Mouse (Mus musculus) hindbrain, embryonic 13.5 days (tissue): ENCODE data around the gene Galnt16. TPM values are rescaled to one million over a fixed set of nuclear protein-coding genes. Genes with fewer than 3 reads are reported as not detected.
A peak's percentile ranks its signal among the peaks of the same experiment; 100 is the strongest.

Experiments
- ATAC-seq: fragments of 200-750 bp; cut with Nextera tagmentation; 2 replicates; pipeline ENCODE4 v1.8.0; 2017; ENCODE audit warnings: moderate TSS enrichment; ENCODE audit not compliant: low FRiP score
- H3K27ac ChIP-seq: fragments of 300-500 bp; sonication (generic); 2 replicates; pipeline ENCODE4 v1.5.1; 2015; ENCODE audit warnings: inconsistent platforms, mild to moderate bottlenecking, moderate library complexity
- H3K27me3 ChIP-seq: fragments of 300-500 bp; sonication (generic); 2 replicates; pipeline ENCODE4 v1.6.1; 2015; ENCODE audit warnings: mild to moderate bottlenecking, inconsistent platforms
- H3K36me3 ChIP-seq: fragments of 300-500 bp; sonication (generic); 2 replicates; pipeline ENCODE4 v1.6.1; 2015; ENCODE audit warnings: mild to moderate bottlenecking, inconsistent platforms
- H3K4me1 ChIP-seq: fragments of 300-500 bp; sonication (generic); replicated peaks from 2 replicates; pipeline ENCODE4 v1.6.1; 2015; ENCODE audit warnings: inconsistent platforms
- H3K4me2 ChIP-seq: fragments of 300-500 bp; sonication (generic); 2 replicates; pipeline ENCODE4 v1.6.1; 2015; ENCODE audit warnings: inconsistent platforms, mild to moderate bottlenecking, moderate library complexity
- H3K4me3 ChIP-seq: fragments of 300-500 bp; sonication (generic); 2 replicates; pipeline ENCODE4 v1.5.1; 2015; ENCODE audit warnings: mild to moderate bottlenecking, inconsistent platforms
- H3K9ac ChIP-seq: fragments of 300-500 bp; sonication (generic); 2 replicates; pipeline ENCODE4 v1.6.1; 2015; ENCODE audit warnings: mild to moderate bottlenecking, inconsistent platforms
- H3K9me3 ChIP-seq: fragments of 300-500 bp; sonication (generic); 2 replicates; pipeline ENCODE4 v1.6.1; 2016; ENCODE audit warnings: inconsistent platforms
- WGBS: fragments of 180-500 bp; shearing (Covaris S2); methylation state at CpG from one replicate; pipeline ENCODE4 v1.1.7; 2015; 5-methylcytosine and 5-hydroxymethylcytosine counted together
- polyA plus RNA-seq: library from polyadenylated mRNA; unstranded; fragments of >200 nt; fragmentation: Nextera tagmentation; extraction: Ambion mirVana; gene quantifications from 2 replicates; pipeline ENCODE4 v1.2.1, GENCODE M21; 2015

Galnt16 gene
- polyA plus RNA-seq, 1 experiment from 2014 or later: 29.1 TPM

DNA sequence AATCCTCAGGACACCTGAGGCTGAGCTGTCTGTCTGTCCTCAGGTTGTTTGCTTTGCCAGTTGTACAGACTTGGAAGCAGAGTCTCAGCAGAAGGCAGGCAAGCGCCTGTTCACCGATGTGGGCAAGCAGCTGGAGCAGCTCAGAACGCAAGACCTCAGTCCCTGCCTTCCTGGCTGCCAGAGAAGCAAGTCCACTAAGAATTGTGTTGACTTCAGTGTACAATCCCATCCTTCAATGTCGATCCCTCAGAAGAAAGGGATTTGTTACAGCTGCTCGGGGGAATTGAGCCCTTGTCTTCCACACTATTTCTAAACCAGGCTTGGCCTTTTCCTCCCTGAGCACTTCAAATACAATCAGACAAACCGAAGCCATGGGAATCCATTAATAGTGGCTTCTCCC lies 20.2 kb downstream of the Galnt16 start:
- H3K4me3 ChIP-seq: no peak overlapping the region
- H3K36me3 ChIP-seq: no peaks in the 10 kb centered on the region
- H3K27me3 ChIP-seq: no peaks in the 10 kb centered on the region
- no peak overlapping the region for H3K27ac ChIP-seq
- H3K9ac ChIP-seq: no peak overlapping the region
- no peak overlapping the region for H3K4me2 ChIP-seq
- ATAC-seq: no peak
- peaks cover 7% of the 10 kb centered on the region; the same call in 1 of the 2 replicates for H3K4me1 ChIP-seq
- WGBS: 55% methylated on average over 6 of the region's 6 CpGs
- H3K9me3 ChIP-seq: no peaks in the 10 kb centered on the region

DNA sequence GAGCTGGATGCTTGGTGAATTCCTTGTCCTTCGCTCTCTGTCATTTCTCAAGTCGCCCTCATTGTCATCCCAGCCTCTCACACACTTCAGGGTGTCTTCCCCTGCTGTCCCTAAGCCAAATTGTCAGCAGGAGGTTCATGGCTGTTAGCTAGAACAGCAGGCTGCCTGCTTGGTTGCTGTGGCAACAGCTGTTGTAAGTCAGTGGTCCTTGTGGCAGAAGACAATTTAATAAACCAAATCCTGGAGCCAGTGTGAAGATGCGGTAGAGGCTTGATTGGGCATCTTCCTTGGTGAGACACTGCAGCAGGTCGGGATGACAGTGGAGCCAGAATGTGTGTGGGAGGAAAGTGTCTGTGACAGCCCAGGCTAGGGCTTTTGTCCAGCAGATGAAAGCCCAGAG lies 27.2 kb downstream of the Galnt16 start:
- Histone ChIP-seq H3K4me3 (no peak overlapping the region), H3K9me3 (no peaks in the 10 kb centered on the region), H3K27me3 (no peaks in the 10 kb centered on the region), H3K4me1 (peaks cover 27% of the 10 kb centered on the region), H3K27ac (peak overlapping the region; percentile 82), H3K36me3 (no peaks in the 10 kb centered on the region), H3K9ac (peak overlapping the region; percentile 39; the same call in 1 of the 2 replicates), H3K4me2 (peak overlapping the region; percentile 19; the same call in 1 of the 2 replicates)
- ATAC-seq: peak; percentile 62; the same call in 1 of the 2 replicates
- WGBS: 10% methylated on average over 4 of the region's 4 CpGs

DNA sequence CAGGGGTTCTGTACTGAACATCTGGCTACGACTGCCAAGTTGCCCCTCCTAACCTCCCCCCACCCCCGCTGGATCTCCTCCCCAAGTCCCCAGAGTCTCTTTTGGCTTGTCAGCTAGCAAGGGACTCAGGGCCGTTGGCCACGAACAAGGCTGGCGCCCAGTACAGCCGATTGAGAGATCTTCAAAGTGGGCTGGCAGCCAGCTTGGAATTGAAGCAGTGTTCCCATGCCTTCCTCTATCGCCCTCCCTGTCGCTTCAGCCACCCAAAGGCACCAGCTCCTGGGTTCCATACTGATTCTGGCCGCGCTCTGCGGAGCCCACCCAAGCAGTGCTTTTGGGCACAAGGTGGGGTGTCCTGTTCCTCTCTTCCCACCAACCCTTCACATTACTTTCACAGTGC lies 31.6 kb downstream of the Galnt16 start:
- Histone ChIP-seq H3K4me3 (no peak overlapping the region), H3K9ac (no peak overlapping the region), H3K4me2 (no peak overlapping the region), H3K4me1 (peaks cover 25% of the 10 kb centered on the region), H3K27ac (no peak overlapping the region), H3K36me3 (no peaks in the 10 kb centered on the region), H3K27me3 (no peaks in the 10 kb centered on the region), H3K9me3 (no peaks in the 10 kb centered on the region)
- ATAC-seq: no peak
- WGBS: 69% methylated on average over 11 of the region's 11 CpGs

DNA sequence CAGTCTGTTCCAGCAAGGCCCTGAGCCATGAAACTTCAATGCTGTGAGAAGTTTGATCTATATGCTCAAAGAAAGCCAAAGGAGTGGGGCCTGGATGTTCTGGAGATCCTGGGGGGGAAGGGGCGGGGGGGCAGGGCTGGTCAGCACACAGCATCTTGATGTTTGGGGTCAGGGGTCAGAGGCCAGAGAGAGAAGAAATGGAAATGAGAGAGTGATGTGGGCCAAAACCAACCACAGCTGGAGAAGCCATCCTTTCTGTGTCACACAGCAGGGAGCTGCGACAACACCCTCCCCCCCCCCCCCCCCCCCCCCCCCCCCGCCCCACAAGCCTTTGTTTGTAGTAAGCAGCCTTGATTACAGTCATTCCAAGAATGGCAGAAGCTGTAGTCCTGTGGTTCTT lies 35.1 kb downstream of the Galnt16 start:
- no peak overlapping the region for H3K4me2 ChIP-seq
- H3K9me3 ChIP-seq: no peaks in the 10 kb centered on the region
- H3K27me3 ChIP-seq: no peaks in the 10 kb centered on the region
- no peak overlapping the region for H3K27ac ChIP-seq
- H3K4me3 ChIP-seq: no peak overlapping the region
- no peak for ATAC-seq
- WGBS: 8% methylated on average over 2 of the region's 3 CpGs
- H3K36me3 ChIP-seq: no peaks in the 10 kb centered on the region
- H3K9ac ChIP-seq: no peak overlapping the region
- peaks cover 13% of the 10 kb centered on the region for H3K4me1 ChIP-seq

DNA sequence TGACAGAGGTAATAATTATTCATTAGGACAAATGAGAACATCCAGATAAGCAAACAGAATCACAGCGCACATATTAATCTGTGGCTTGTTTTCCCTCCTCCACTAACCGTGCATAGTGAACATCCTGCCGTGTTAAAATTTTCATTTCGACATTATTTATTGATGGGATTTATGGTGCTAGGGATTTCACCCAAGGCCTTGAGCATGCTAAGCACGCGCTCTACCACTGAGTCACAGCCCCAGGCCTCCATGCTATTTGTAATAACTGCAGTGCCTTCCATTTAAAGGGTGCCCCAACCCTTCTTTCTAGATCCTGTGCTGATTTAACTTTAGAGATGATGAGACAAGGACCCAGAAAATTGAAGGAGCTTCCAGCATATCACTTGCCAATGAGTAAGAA lies 36.2 kb downstream of the Galnt16 start:
- ATAC-seq: no peak
- no peak overlapping the region for H3K4me3 ChIP-seq
- no peak overlapping the region for H3K27ac ChIP-seq
- no peak overlapping the region for H3K9ac ChIP-seq
- H3K4me1 ChIP-seq: peaks cover 10% of the 10 kb centered on the region
- no peak overlapping the region for H3K4me2 ChIP-seq
- H3K9me3 ChIP-seq: no peaks in the 10 kb centered on the region
- H3K27me3 ChIP-seq: no peaks in the 10 kb centered on the region
- no peaks in the 10 kb centered on the region for H3K36me3 ChIP-seq
- WGBS: 77% methylated on average over 6 of the region's 6 CpGs

DNA sequence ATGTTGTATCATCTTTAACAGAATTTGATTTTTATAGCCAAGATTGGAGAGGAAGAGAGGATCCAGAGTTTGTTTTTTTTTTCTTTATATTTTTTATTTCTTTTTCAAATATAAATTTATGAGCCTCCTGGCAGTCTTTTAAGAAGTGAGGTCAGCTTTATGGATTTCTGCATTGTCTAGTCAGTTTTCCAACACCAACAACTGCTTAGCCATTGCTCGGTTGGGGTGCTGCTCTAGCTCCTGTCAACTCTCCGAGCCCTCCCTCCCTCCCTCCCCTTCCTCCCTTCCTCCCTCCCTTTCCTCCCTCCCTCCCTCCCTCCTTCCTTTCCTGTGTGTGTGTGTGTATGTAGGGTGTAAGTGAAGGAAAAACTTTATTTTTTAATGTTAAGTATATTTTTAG lies 43.8 kb downstream of the Galnt16 start:
- H3K9me3 ChIP-seq: no peaks in the 10 kb centered on the region
- 36% methylated on average over 2 of the region's 2 CpGs for WGBS

DNA sequence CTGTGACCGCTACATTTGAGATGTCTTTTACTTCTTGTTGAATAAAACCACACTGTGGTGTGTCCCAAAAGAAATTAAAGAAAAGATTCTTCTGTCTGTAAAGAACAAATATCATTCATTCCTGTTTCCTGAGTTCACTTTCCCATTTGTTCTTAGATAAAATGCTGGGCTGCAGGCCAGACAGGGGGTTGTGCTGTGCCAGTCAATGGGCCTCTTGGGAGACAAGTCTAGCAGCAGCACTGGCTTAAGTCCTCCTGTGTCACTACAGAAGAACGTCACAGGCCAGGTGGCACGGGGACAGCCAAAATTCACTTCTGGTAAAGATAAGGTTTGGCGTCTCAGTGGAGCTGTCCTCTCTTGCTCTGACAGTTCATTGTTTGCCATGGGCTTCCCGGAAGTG lies 44.7 kb downstream of the Galnt16 start:
- Histone ChIP-seq H3K4me1 (peaks cover 38% of the 10 kb centered on the region), H3K4me3 (no peak overlapping the region), H3K36me3 (no peaks in the 10 kb centered on the region), H3K27me3 (no peaks in the 10 kb centered on the region), H3K9ac (no peak overlapping the region), H3K9me3 (no peaks in the 10 kb centered on the region), H3K27ac (no peak overlapping the region), H3K4me2 (no peak overlapping the region)
- ATAC-seq: no peak
- WGBS: 67% methylated on average over 5 of the region's 5 CpGs

More for the DNA sequence above, 43.8 kb downstream of the Galnt16 start:
- no peak overlapping the region for H3K27ac ChIP-seq
- peaks cover 32% of the 10 kb centered on the region for H3K4me1 ChIP-seq
- ATAC-seq: no peak
- no peak overlapping the region for H3K4me2 ChIP-seq
- no peak overlapping the region for H3K9ac ChIP-seq
- H3K27me3 ChIP-seq: no peaks in the 10 kb centered on the region
- no peaks in the 10 kb centered on the region for H3K36me3 ChIP-seq
- H3K4me3 ChIP-seq: no peak overlapping the region

DNA sequence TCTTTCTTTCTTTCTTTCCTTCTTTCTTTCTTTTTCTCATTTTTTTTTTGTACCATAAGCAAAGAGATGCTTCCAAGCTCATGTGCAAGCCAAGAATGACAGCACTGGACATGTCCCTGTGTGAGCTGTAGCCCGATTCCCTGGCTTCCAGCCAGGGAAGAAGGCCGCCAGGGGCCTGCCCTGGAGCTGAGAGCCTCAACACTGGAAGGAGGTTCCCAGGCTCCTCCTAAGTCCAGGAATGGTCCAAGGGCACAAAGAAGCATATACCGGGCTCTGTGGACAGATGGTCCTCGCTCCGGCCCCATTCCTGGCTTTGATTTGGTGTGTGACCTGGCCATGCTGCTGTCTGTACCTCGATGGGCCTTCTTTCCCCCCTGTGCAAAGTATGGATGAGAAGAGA lies 46.9 kb downstream of the Galnt16 start:
- no peaks in the 10 kb centered on the region for H3K9me3 ChIP-seq
- WGBS: 76% methylated on average over 6 of the region's 6 CpGs
- no peak for ATAC-seq
- peaks cover 40% of the 10 kb centered on the region for H3K4me1 ChIP-seq
- no peak overlapping the region for H3K27ac ChIP-seq
- H3K4me3 ChIP-seq: no peak overlapping the region
- H3K9ac ChIP-seq: no peak overlapping the region
- no peaks in the 10 kb centered on the region for H3K36me3 ChIP-seq
- no peak overlapping the region for H3K4me2 ChIP-seq
- H3K27me3 ChIP-seq: no peaks in the 10 kb centered on the region

DNA sequence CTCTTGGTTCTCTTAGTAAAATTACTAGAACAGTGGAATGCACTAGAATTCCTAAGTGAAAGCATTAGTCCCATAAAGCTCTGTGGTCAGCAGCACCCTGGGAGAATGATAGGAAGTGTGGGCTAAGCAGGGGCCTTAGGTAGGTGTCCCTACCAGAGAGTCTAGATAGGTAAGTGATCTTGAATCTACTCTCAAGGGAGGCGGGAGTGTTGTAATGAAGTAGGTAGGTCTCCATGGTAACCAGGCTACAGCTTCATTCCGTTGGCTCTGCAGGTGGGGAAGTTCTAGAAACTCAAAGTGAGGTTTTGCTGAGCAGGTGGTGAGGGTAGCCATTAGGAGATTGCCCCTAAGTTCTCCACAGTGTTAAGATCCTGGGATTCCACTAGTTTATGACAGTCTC lies 47.7 kb downstream of the Galnt16 start:
- H3K27ac ChIP-seq: peak overlapping the region; percentile 56
- no peaks in the 10 kb centered on the region for H3K27me3 ChIP-seq
- no peak overlapping the region for H3K4me2 ChIP-seq
- 61% methylated on average over 2 of the region's 2 CpGs for WGBS
- ATAC-seq: no peak
- H3K36me3 ChIP-seq: no peaks in the 10 kb centered on the region
- H3K4me1 ChIP-seq: peaks cover 45% of the 10 kb centered on the region
- no peak overlapping the region for H3K9ac ChIP-seq
- H3K4me3 ChIP-seq: no peak overlapping the region
- no peaks in the 10 kb centered on the region for H3K9me3 ChIP-seq

DNA sequence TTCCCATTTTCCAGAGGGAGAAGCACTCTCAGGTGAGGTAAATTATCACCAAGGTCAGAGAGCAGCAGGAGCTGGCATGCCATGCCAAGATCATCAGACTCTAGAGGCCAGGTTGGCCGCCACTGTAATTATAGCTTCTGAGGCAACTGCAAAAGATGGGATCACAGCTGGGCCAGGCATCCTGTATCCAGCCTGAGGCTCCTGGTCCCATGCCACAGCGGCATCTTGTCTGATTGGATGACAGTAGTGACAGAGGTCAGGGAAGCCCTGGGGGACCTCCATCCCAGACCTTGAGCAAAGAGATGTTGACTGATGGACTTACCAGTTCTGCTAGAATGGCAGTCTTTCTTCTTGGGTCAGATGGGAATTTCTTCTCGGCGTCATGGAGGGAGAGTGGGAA lies 48.4 kb downstream of the Galnt16 start:
- WGBS: 24% methylated on average over 4 of the region's 4 CpGs
- Histone ChIP-seq H3K4me2 (no peak overlapping the region), H3K27ac (peak overlapping the region; percentile 56), H3K4me1 (peaks cover 52% of the 10 kb centered on the region), H3K27me3 (no peaks in the 10 kb centered on the region), H3K9me3 (no peaks in the 10 kb centered on the region), H3K9ac (no peak overlapping the region), H3K4me3 (no peak overlapping the region), H3K36me3 (no peaks in the 10 kb centered on the region)
- ATAC-seq: peak; percentile 38; the same call in 1 of the 2 replicates

DNA sequence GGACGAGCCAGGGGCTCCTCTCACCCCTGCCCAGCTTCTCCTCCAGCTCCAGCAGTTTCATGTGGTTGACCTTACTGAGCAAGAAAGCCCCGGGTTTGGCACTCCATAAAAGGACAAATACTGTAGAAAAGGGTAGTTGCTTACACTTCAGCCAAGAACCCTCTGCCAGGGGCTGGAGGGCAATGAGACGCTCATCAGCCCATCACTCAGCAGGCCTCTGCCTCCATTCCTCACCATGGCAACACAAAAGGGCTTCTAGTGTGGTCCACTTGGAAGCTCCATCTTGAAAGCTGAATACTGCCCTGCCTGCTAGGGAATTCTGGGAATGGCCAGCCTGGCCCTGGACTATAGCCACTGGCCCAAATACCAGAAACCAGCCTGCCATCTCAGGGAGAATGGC lies 49.3 kb downstream of the Galnt16 start:
- Histone ChIP-seq H3K9me3 (no peaks in the 10 kb centered on the region), H3K27ac (peak overlapping the region; percentile 56), H3K36me3 (no peaks in the 10 kb centered on the region), H3K4me2 (no peak overlapping the region), H3K4me3 (no peak overlapping the region), H3K4me1 (peaks cover 52% of the 10 kb centered on the region), H3K27me3 (no peaks in the 10 kb centered on the region), H3K9ac (no peak overlapping the region)
- WGBS: 22% methylated on average over 3 of the region's 3 CpGs
- ATAC-seq: peak; percentile 60

DNA sequence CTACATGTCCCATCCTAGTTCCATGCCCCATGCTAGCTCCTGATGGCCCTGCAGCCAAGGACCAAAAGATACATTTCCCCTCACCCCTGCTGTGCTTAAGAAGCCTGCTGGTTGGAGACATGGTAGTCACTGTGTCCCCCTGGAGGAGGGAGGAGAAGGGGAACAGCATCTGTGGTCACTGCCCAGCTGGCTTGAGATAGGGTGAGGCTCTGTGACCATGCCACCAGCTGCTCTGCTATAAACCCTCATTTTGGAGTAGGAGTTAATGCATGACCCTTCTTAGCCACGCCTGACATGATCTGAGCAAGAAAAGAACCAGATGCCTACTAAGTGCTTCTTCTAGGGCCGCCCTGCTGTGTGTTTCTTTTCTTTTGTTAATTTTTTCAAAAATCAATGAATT lies 51.5 kb downstream of the Galnt16 start:
- H3K9me3 ChIP-seq: no peaks in the 10 kb centered on the region
- H3K4me1 ChIP-seq: peaks cover 49% of the 10 kb centered on the region
- 83% methylated on average over 2 of the region's 2 CpGs for WGBS
- H3K9ac ChIP-seq: no peak overlapping the region
- no peaks in the 10 kb centered on the region for H3K27me3 ChIP-seq
- no peak overlapping the region for H3K4me2 ChIP-seq
- no peaks in the 10 kb centered on the region; the same call in 1 of the 2 replicates for H3K36me3 ChIP-seq
- ATAC-seq: no peak
- H3K4me3 ChIP-seq: no peak overlapping the region
- no peak overlapping the region for H3K27ac ChIP-seq

DNA sequence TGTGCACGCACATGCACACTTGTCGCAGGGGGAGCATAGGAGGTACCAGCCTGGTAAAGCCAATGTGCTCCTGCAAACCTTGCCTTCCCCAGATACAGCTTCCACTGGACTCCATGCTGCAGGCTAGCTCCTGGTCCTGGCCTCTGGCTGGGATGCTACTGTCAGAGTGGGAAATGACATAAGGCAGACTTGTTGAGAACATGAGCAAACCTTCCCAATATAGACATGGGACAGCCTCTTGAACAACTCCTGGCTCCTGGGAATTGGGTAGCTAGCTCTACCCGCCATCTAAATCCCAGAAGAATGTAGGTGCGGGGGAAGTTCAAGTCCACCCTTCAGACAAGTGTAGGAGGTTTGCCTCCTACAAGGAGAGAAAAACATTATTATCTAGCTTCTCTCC lies 56.2 kb downstream of the Galnt16 start:
- no peak for ATAC-seq
- no peak overlapping the region for H3K4me3 ChIP-seq
- H3K9me3 ChIP-seq: no peaks in the 10 kb centered on the region
- peak overlapping the region; percentile 40; the same call in 1 of the 2 replicates for H3K4me2 ChIP-seq
- H3K4me1 ChIP-seq: peaks cover 28% of the 10 kb centered on the region
- peak overlapping the region; percentile 83 for H3K27ac ChIP-seq
- H3K27me3 ChIP-seq: no peaks in the 10 kb centered on the region
- WGBS: 83% methylated on average over 4 of the region's 4 CpGs
- no peak overlapping the region for H3K9ac ChIP-seq
- no peaks in the 10 kb centered on the region; the same call in 1 of the 2 replicates for H3K36me3 ChIP-seq
